Mouse (Mus musculus) spleen, adult 18-20 months (tissue): Measurements from ENCODE around the gene 4930452B06Rik.

ENCODE experiments used
- DNase-seq, 2 experiments: peaks; one replicate each; pipeline ENCODE4 v3.0.0; 2022; ENCODE audit warnings: mixed read lengths in 2 of 2

Gene 4930452B06Rik

DNA sequence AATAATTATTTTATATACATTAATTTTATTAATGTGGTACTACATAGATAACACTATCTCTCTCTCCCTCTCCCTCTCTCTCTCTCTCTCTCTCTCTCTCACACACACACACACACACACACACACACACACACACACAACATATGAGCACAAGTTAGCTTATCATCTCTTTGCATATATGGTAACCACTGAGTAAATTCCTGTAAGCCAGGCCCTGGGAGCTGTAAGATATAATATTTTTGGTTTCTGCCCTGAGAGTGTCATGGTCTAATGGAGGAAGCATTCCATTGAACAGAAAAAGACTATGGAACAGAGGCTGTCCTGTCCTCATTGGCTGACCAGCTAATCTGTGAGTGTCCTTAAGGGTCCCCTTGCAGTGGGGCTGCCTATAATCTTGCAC lies 216.7 kb downstream of the 4930452B06Rik start:
- no peak for DNase-seq

DNA sequence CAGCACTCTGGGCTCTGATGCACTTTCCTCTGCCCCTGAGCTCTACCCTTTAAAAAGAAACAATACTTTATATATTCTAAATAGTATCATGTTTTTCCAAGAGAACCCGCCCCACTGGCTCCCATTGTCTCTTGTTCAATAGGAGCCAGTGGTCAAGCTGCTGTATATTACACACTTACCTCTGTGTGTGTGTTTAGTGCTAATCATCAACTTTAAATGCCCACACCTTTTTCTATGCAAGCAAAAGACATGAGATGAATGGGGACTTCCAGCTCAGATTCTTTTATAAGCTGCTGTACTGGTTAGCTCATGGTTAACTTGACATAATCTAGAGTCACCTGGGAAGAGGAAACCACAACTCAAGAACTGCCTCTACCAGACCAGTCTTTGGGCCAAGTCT lies 218.7 kb downstream of the 4930452B06Rik start:
- no peak for DNase-seq

DNA sequence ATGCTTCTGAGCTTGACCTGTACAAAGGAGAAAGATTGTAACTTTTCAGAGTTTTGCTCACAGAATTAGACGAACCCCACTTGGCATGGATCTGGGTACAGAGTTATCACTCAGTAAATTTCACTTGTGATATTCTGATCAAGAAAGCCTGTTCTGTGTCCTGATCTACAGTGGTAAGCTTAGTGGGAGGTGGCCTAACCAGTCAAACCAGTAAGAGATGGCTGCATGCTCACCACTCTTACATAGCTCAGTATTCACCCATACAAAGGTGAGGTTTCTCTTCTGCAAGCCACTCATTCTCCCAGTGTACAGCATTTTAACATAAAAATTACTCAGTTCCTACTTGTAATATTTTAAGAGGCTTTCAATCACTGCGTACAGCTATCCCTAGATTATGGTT lies 221.7 kb downstream of the 4930452B06Rik start:
- no peak for DNase-seq

DNA sequence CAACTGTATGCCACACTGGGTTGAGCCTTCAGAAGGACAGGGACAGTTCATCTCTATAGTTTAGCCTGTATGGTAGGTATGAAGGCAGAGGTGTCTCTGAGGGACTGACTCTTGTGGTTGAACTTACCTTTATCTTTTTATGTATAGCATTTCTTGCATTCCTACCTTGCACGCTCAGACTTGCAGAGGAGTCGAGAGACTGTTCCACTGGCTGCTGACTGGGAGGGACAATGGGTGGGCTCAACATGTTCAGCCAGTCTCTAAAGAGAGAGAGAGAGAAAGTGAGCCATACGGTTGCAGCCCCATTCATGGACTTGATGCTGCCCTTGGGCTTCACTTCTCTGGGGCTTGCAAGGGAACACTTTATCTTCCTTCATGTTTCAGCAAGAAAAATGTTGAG lies 223.3 kb downstream of the 4930452B06Rik start:
- DNase-seq = no peak

DNA sequence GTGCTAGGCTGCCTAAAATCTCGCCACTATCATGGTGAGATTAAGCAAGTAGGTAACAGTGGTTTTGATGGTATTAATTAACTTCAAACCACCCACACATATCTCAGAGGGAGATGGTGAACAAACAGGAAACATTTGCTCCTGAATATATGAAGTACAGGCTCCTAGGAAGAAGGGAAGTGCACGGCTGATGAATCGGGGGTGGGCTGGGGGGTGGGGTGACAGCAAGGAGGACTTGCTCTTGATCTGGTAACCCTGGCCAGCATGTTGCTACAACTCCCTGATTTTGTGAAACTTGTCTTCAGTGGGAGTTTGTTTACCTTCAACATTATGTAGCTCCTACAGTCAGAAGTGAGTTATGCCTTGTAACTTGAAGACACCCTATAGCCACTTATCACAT lies 224.4 kb downstream of the 4930452B06Rik start:
- DNase-seq = no peak

DNA sequence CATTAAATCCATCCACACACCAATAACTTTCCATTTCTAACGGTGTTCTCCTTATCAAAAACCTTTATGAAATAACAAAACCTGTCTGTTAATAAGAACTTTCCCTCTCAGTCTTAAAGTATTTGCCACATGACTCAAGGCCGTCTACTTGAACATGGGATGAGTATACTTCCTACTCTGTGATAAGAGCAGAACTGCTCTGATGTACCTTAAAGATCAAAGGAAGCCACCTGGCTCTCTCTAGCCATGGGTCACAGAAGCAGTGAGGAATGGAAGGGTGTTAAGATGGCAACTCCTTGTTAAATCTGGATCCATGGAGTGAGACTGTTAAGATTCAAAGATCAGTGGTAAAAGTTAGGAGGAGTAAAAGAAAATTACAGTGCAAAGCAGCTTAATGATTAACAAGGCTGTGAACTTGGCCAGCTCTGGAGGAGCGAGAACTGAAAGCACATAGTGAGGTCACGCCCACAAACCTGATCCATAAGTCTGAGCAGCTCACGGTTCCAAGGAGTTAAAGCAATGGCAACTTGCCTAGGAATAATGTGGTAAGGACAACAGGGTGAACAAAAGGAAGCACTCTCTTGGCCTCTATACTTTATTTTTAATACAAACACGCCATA lies 235.3 kb downstream of the 4930452B06Rik start:
- DNase-seq = no peak

DNA sequence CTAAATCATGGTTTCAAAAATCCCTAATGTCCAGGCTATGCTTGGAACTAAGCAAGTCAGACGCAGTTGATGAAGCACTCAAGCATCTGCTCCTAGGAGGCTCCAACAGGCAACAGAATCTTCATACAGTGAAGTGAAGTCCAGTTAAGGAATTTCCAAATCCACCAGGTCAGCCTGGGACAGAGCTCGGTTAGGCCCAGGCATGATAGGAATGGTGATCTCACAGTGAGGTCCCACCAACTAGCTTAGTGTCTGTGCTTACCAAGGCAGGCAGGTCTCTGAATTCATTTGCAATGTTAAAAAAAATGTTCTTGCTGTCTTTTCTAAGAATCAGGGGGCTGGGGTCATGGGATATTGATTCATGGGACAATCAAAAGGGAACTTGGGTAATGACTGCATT lies 236.3 kb downstream of the 4930452B06Rik start:
- no peak for DNase-seq

DNA sequence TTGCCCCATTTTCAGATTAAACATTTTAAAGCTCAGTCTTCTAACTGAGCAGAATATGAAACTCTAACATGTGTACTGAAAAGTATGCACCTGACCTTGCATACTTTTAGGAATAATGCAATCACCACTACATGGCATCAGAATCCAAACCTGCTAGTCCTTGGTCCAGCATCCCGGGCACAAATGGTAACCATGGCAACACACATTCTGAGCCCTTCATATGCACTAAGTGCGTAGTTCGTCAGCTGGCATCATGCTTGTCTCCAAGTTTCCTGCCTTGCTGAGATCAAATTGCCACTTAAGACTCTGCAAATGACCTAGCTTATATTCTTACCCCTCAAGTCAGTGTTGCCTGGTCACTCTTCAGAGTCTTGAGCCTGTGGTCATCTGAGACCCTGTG lies 243.2 kb downstream of the 4930452B06Rik start:
- DNase-seq = no peak

DNA sequence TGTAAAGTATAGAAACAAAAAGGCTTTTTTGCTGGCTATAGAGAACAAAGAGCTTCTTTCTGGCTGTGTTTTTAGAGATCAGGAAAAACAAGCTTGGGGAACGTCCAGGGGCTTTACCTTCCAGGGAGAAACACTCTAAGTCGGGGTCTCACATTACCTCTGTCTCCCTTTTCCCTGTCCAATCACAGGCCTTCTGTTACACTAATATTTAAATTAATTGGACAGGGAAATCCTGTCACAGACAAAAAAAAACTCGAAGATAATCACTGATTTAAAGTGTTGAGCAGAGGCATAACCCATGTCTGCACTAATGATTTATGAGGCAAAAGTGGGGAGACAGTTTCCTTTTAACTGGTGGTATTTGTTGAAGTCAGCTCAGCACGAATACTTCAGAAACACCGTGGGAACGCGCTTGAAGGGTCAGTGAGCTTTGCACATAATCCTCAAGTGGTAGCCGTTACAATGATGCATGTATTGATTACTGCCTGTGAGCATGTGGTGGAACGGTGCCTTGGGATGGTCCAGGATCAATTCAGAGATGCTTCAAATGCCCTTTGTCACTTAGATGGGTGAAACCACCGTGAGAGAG lies 244.7 kb downstream of the 4930452B06Rik start:
- DNase-seq = no peak

DNA sequence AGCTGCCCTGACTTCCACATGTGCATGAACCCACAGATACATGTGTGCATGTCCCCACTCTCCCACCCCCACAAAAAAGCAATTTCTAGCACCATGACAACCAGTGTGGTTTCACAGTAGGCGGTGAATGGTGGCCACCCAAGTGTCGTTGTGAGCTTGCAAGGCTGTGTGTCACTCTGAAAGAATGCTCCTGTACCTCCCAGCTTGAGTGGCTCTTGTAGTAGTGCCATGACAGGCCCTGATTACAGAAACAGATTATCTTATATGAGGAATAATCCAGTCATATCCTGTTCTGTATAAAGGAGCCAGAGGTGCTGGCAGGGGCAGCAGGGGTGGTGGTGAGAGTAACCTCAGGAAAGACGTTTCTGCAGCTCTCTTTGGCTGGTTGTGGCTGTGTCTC lies 247.4 kb downstream of the 4930452B06Rik start:
- DNase-seq = no peak

DNA sequence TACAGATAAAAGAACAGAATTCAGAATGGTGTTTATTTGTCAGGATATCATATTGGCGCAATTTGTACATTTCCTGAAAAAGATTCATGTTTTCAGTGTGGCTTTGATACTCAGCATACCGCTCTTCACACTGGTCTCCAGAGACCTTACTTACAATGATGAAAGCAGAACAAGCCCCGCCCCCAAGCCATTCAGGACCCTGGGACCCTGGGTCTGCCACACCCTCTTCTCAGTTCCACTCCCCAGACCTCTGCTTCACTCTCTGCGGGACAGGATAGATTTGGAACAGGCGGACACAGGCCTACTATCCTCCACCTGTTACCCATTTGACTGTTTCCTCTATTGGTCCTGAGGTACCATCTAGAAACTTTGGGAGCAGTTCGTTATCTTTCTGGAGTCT lies 260.1 kb downstream of the 4930452B06Rik start:
- no peak for DNase-seq

DNA sequence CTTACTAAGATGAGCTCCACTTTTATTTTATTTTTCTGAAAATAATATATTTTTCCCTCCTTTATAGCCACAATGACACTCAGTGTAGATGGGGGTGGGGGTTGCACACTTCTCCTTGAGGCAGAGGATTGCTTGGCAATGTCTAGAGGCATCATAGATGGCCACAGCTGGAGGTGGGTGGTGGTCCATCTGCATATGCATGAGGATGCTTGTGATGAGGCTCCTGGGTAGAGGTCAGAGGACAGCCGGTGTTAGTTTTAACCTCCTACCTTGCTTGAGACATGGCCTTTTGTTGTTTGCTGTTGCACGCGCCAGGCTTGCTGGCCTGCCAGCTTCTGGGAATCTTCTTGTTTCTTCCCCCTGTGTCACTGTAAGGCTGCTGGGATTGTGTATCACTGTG lies 262.7 kb downstream of the 4930452B06Rik start:
- DNase-seq = no peak

DNA sequence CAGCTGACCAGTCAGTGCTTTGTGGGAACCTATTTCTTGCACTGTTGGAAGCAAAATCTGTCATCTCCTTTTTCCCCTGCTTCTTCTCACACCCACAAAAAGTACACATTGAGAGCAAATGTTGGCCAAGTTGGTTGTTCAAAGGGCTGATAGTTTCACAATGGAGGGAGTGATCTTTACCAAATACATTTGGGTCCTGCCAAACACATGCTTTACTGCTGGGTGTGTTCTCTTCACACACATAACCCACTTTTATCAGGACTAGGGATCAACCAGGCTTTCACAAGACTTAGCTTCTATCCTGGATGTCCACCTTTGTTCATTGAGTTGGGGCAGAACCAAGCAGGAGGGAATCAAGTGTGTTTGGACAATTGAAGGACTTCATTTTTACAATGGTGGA lies 267.5 kb downstream of the 4930452B06Rik start:
- no peak for DNase-seq

DNA sequence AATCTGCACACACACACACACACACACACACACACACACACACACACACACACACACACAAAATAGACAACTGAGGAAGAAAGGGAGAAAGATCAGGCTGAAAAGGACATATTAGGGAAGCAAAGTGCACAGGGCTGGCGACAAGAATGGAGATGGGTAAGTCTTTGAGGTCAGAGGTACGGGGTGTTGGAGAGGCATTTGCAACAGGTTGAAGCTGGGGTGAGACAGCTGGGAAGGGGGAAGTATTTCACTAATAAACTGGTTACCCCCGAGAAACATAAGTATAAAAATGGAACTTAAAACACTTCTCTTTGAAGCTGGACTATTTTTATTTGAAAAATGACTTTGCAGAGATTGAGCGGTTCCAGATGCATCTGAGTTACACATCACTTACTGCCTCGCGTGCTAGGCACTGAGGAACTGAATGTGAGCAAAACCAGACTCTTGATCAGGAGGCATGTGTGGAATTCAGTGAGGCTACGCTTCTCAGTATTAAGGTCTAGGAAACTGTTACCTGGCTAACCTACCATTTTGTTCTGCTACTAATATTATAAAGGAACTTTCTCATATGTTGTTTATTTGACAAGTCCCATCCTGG lies 270.3 kb downstream of the 4930452B06Rik start:
- DNase-seq = no peak

DNA sequence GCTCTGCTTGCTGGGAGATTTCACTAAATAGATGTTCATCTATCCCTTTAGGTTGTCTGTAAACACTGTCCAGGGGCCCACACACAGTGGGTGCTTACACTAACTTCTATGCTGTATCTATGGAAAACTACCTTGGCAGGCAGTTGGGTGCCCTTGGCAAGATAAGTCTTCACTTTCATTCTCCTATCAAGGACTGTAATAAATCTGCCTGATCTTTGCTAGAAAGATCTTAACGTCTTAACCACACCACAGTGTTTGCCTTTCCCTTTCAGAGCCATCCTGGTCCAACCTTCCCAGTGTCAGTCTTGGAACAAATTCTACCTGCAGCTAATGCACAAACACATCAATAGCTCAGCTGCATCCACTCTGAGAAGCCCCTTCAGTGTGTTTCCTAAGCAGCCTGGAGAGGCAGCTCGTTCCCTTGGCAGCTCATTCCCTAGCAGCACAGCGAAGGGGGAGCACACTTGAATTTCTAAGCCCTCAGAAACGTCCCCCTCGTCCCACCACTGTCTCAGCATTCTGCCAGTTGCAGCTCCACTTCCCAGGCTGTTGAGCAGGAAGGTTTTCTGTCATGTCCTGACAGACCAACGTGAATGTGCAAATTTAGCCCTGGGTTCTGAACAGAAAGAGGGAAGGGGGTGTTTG lies 273.7 kb downstream of the 4930452B06Rik start:
- no peak for DNase-seq
